Mouse (Mus musculus): Measurements from ENCODE around the gene Shb.

Gene Shb

GRCm38 (mm10) chr4:45482271-45482670 lies 50.0 kb downstream of the Shb start:
- DNase-seq (ENCODE audit: low spot score) = no peak

- DNase-seq (ENCODE audit: low spot score) = no peak
Observed at GRCm38 (mm10) chr4:45481431-45481830, 50.8 kb downstream of the Shb start.

- no peak for DNase-seq (ENCODE audit: low spot score)
Observed at GRCm38 (mm10) chr4:45480595-45480994, 51.7 kb downstream of the Shb start.

- no peak for DNase-seq (ENCODE audit: low spot score)
Observed at GRCm38 (mm10) chr4:45479433-45479832, 52.8 kb downstream of the Shb start.

- DNase-seq (ENCODE audit: low spot score) = no peak
Observed at GRCm38 (mm10) chr4:45478178-45478577, 54.1 kb downstream of the Shb start.

- DNase-seq (ENCODE audit: low spot score) = no peak
Observed at GRCm38 (mm10) chr4:45477047-45477446, 55.2 kb downstream of the Shb start.

GRCm38 (mm10) chr4:45474832-45475231 lies 57.4 kb downstream of the Shb start:
- no peak for DNase-seq (ENCODE audit: low spot score)

GRCm38 (mm10) chr4:45474131-45474530 lies 58.1 kb downstream of the Shb start:
- DNase-seq (ENCODE audit: low spot score) = no peak

GRCm38 (mm10) chr4:45473129-45473528 lies 59.1 kb downstream of the Shb start:
- peak; percentile 33 for DNase-seq (ENCODE audit: low spot score)

GRCm38 (mm10) chr4:45472706-45473105 lies 59.6 kb downstream of the Shb start:
- DNase-seq (ENCODE audit: low spot score) = no peak

GRCm38 (mm10) chr4:45471654-45472556 lies 60.4 kb downstream of the Shb start:
- no peak for DNase-seq (ENCODE audit: low spot score)

GRCm38 (mm10) chr4:45469057-45469456 lies 63.2 kb downstream of the Shb start:
- no peak for DNase-seq (ENCODE audit: low spot score)

- DNase-seq (ENCODE audit: low spot score) = no peak
Observed at GRCm38 (mm10) chr4:45468507-45468906, 63.8 kb downstream of the Shb start.

GRCm38 (mm10) chr4:45467115-45467912 lies 65.0 kb downstream of the Shb start:
- DNase-seq (ENCODE audit: low spot score) = no peak

GRCm38 (mm10) chr4:45464941-45465340 lies 67.3 kb downstream of the Shb start:
- no peak for DNase-seq (ENCODE audit: low spot score)

- no peak for DNase-seq (ENCODE audit: low spot score)
Observed at GRCm38 (mm10) chr4:45464528-45464927, 67.7 kb downstream of the Shb start.

GRCm38 (mm10) chr4:45464123-45464522 lies 68.1 kb downstream of the Shb start:
- no peak for DNase-seq (ENCODE audit: low spot score)

- no peak for DNase-seq (ENCODE audit: low spot score)
Observed at GRCm38 (mm10) chr4:45462628-45463027, 69.6 kb downstream of the Shb start.

- DNase-seq (ENCODE audit: low spot score) = peak; percentile 44
Observed at GRCm38 (mm10) chr4:45461661-45462060, 70.6 kb downstream of the Shb start.

GRCm38 (mm10) chr4:45459375-45459774 lies 72.9 kb downstream of the Shb start:
- DNase-seq (ENCODE audit: low spot score) = no peak

GRCm38 (mm10) chr4:45457543-45457942 lies 74.7 kb downstream of the Shb start:
- DNase-seq (ENCODE audit: low spot score) = no peak

- no peak for DNase-seq (ENCODE audit: low spot score)
Observed at GRCm38 (mm10) chr4:45455001-45455400, 77.3 kb downstream of the Shb start.

GRCm38 (mm10) chr4:45453271-45453851 lies 78.9 kb downstream of the Shb start:
- DNase-seq (ENCODE audit: low spot score) = no peak
